Mouse (Mus musculus) MEL (cell line): ENCODE measurements around the gene Olfr322. TPM values are rescaled to one million over a fixed set of nuclear protein-coding genes. Genes with fewer than 3 reads are reported as not detected.

Experiments used
- DNase-seq: peaks from one replicate; pipeline ENCODE4 v3.0.0; 2011; ENCODE audit warnings: low read depth, low spot score
- H3K27ac ChIP-seq: 2 replicates; pipeline ENCODE4 v1.5.1; 2012; ENCODE audit warnings: low read depth, mild to moderate bottlenecking, control low read depth, low read length, moderate library complexity; ENCODE audit not compliant: control insufficient read depth
- H3K27me3 ChIP-seq, 2 experiments: fragments of 150-350 bp in 1 of 2; sonication (generic) in 1 of 2; 2 replicates each; pipeline ENCODE4 v1.6.1; 2012; ENCODE audit warnings: low read length in 2 of 2, mild to moderate bottlenecking in 2 of 2, improper control_type of control experiment in 1 of 2, moderate library complexity in 1 of 2; ENCODE audit not compliant: insufficient read depth in 2 of 2, control insufficient read depth in 1 of 2
- H3K36me3 ChIP-seq, 2 experiments: 2 replicates each; pipeline ENCODE4 v1.6.1; 2012 to 2014; ENCODE audit warnings: low read length in 2 of 2, improper control_type of control experiment in 1 of 2, inconsistent platforms in 1 of 2, mild to moderate bottlenecking in 1 of 2; ENCODE audit not compliant: insufficient read depth in 2 of 2, control insufficient read depth in 1 of 2
- H3K4me1 ChIP-seq, 2 experiments: fragments of 150-350 bp in 1 of 2; sonication (generic) in 1 of 2; 2 replicates each; pipeline ENCODE4 v1.6.1; 2012; ENCODE audit warnings: low read length in 2 of 2, improper control_type of control experiment in 1 of 2, mild to moderate bottlenecking in 1 of 2; ENCODE audit not compliant: insufficient read depth in 2 of 2, control insufficient read depth in 1 of 2
- H3K4me3 ChIP-seq, 2 experiments: fragments of 150-350 bp in 1 of 2; sonication (generic) in 1 of 2; 2 replicates each; pipeline ENCODE4 v1.5.1; 2012; ENCODE audit warnings: low read depth in 2 of 2, low read length in 2 of 2, mild to moderate bottlenecking in 2 of 2, moderate library complexity in 2 of 2, control low read depth in 1 of 2, improper control_type of control experiment in 1 of 2; ENCODE audit not compliant: control insufficient read depth in 1 of 2, insufficient read depth in 1 of 2
- H3K79me2 ChIP-seq: 2 replicates; pipeline ENCODE4 v1.6.1; 2012; ENCODE audit warnings: mild to moderate bottlenecking, low read length, moderate library complexity; ENCODE audit not compliant: control insufficient read depth, poor library complexity, insufficient read depth
- H3K9ac ChIP-seq: 2 replicates; pipeline ENCODE4 v1.6.1; 2012; ENCODE audit warnings: low read depth, mild to moderate bottlenecking, control low read depth, low read length, moderate library complexity; ENCODE audit not compliant: control insufficient read depth, poor library complexity, severe bottlenecking
- H3K9me3 ChIP-seq: fragments of 150-350 bp; sonication (generic); replicated peaks from 2 replicates; pipeline ENCODE4 v1.6.1; 2012; ENCODE audit warnings: mild to moderate bottlenecking, low read length, improper control_type of control experiment, moderate library complexity; ENCODE audit not compliant: insufficient read depth
- CHD2 ChIP-seq: IDR thresholded peaks from 2 replicates; pipeline ENCODE4 v1.6.1; 2011; ENCODE audit warnings: low read length, improper control_type of control experiment
- CTCF ChIP-seq, 3 experiments: IDR thresholded peaks in 2 of 3; conservative IDR thresholded peaks in 1 of 3; 2 replicates each; pipeline ENCODE4 v1.5.1; 2011 to 2012; ENCODE audit warnings: low read length in 3 of 3, low read depth in 2 of 3, mild to moderate bottlenecking in 2 of 3, improper control_type of control experiment in 1 of 3, inconsistent platforms in 1 of 3, mixed read lengths in 1 of 3, moderate library complexity in 1 of 3; ENCODE audit not compliant: control insufficient read depth in 1 of 3, insufficient read depth in 1 of 3, poor library complexity in 1 of 3, severe bottlenecking in 1 of 3
- EP300 ChIP-seq, 2 experiments: IDR thresholded peaks; 2 replicates each; pipeline ENCODE4 v1.6.1; 2011; ENCODE audit warnings: improper control_type of control experiment in 2 of 2, low read length in 2 of 2, low read depth in 1 of 2, mild to moderate bottlenecking in 1 of 2
- ETS1 ChIP-seq: IDR thresholded peaks from 2 replicates; pipeline ENCODE4 v1.6.1; 2012; ENCODE audit warnings: low read depth, mild to moderate bottlenecking, inconsistent platforms, low read length, improper control_type of control experiment, moderate library complexity
- GABPA ChIP-seq: IDR thresholded peaks from 2 replicates; pipeline ENCODE4 v1.6.1; 2012; ENCODE audit warnings: low read depth, mild to moderate bottlenecking, inconsistent platforms, low read length, improper control_type of control experiment, moderate library complexity
- GATA1 ChIP-seq: IDR thresholded peaks from 2 replicates; pipeline ENCODE4 v1.6.1; 2011; ENCODE audit warnings: low read depth, low read length, improper control_type of control experiment
- HCFC1 ChIP-seq: IDR thresholded peaks from 2 replicates; pipeline ENCODE4 v1.6.1; 2012; ENCODE audit warnings: low read depth, mild to moderate bottlenecking, inconsistent platforms, low read length, improper control_type of control experiment, moderate library complexity
- KAT2A ChIP-seq: conservative IDR thresholded peaks from 2 replicates; pipeline ENCODE4 v1.6.1; 2012; ENCODE audit warnings: low read depth, low read length, improper control_type of control experiment, inconsistent platforms
- MAFK ChIP-seq: IDR thresholded peaks from 2 replicates; pipeline ENCODE4 v1.6.1; 2011; ENCODE audit warnings: low read depth, mild to moderate bottlenecking, low read length, improper control_type of control experiment, borderline replicate concordance
- MAX ChIP-seq: IDR thresholded peaks from 2 replicates; pipeline ENCODE4 v1.6.1; 2011; ENCODE audit warnings: low read length, improper control_type of control experiment
- MAZ ChIP-seq: IDR thresholded peaks from 2 replicates; pipeline ENCODE4 v1.6.1; 2012; ENCODE audit warnings: low read depth, mild to moderate bottlenecking, inconsistent platforms, low read length, improper control_type of control experiment
- MYB ChIP-seq: IDR thresholded peaks from 2 replicates; pipeline ENCODE4 v1.6.1; 2011; ENCODE audit warnings: mild to moderate bottlenecking, low read depth, low read length, improper control_type of control experiment
- MYC ChIP-seq: IDR thresholded peaks from 2 replicates; pipeline ENCODE4 v1.6.1; 2011; ENCODE audit warnings: low read depth, mild to moderate bottlenecking, low read length, improper control_type of control experiment, moderate library complexity
- NELFE ChIP-seq: IDR thresholded peaks from 2 replicates; pipeline ENCODE4 v1.6.1; 2011; ENCODE audit warnings: low read depth, low read length, improper control_type of control experiment
- NRF1 ChIP-seq: IDR thresholded peaks from 2 replicates; pipeline ENCODE4 v1.6.1; 2014; ENCODE audit warnings: low read depth, mild to moderate bottlenecking, inconsistent platforms, low read length, improper control_type of control experiment, moderate library complexity; ENCODE audit not compliant: poor library complexity, insufficient read depth, severe bottlenecking
- POLR2AphosphoS2 ChIP-seq: IDR thresholded peaks from 2 replicates; pipeline ENCODE4 v1.6.1; 2011; ENCODE audit warnings: low read length, improper control_type of control experiment
- RAD21 ChIP-seq: IDR thresholded peaks from 2 replicates; pipeline ENCODE4 v1.6.1; 2011; ENCODE audit warnings: mild to moderate bottlenecking, low read depth, low read length, improper control_type of control experiment
- RCOR1 ChIP-seq: IDR thresholded peaks from 2 replicates; pipeline ENCODE4 v1.6.1; 2012; ENCODE audit warnings: low read depth, mild to moderate bottlenecking, inconsistent platforms, low read length, improper control_type of control experiment
- SMC3 ChIP-seq: IDR thresholded peaks from 2 replicates; pipeline ENCODE4 v1.6.1; 2011; ENCODE audit warnings: low read depth, low read length, improper control_type of control experiment
- TAL1 ChIP-seq: IDR thresholded peaks from 2 replicates; pipeline ENCODE4 v1.6.1; 2012; ENCODE audit warnings: mild to moderate bottlenecking, inconsistent platforms, low read length, moderate library complexity, mixed read lengths
- TBP ChIP-seq: IDR thresholded peaks from 2 replicates; pipeline ENCODE4 v1.8.0; 2011; ENCODE audit warnings: low read depth, low read length, improper control_type of control experiment
- UBTF ChIP-seq: IDR thresholded peaks from 2 replicates; pipeline ENCODE4 v1.6.1; 2012; ENCODE audit warnings: low read depth, mild to moderate bottlenecking, inconsistent platforms, low read length, improper control_type of control experiment, moderate library complexity, borderline replicate concordance; ENCODE audit not compliant: insufficient read depth
- ZC3H11A ChIP-seq: IDR thresholded peaks from 2 replicates; pipeline ENCODE4 v1.6.1; 2012; ENCODE audit warnings: low read depth, mild to moderate bottlenecking, inconsistent platforms, low read length, improper control_type of control experiment
- ZKSCAN1 ChIP-seq: IDR thresholded peaks from 2 replicates; pipeline ENCODE4 v1.6.1; 2012; ENCODE audit warnings: low read depth, mild to moderate bottlenecking, inconsistent platforms, low read length, improper control_type of control experiment, moderate library complexity
- ZMIZ1 ChIP-seq: IDR thresholded peaks from 2 replicates; pipeline ENCODE4 v1.6.1; 2012; ENCODE audit warnings: low read depth, mild to moderate bottlenecking, inconsistent platforms, low read length, improper control_type of control experiment, moderate library complexity
- ZNF384 ChIP-seq: IDR thresholded peaks from 2 replicates; pipeline ENCODE4 v1.6.1; 2012; ENCODE audit warnings: low read depth, mild to moderate bottlenecking, inconsistent platforms, low read length, improper control_type of control experiment
- polyA plus RNA-seq, 2 experiments: library from polyadenylated mRNA; stranded (reverse) in 1 of 2; unstranded in 1 of 2; fragments of >175 nt in 1 of 2; fragments of >200 nt in 1 of 2; gene quantifications; 2 replicates each; pipeline versions ENCODE4 v1.2.1 to v1.2.4; 2012; ENCODE audit warnings: low replicate concordance in 2 of 2, low read depth in 1 of 2; ENCODE audit not compliant: insufficient read length in 2 of 2, insufficient read depth in 1 of 2, missing spikeins in 1 of 2
- total RNA-seq: library from RNA; depleted of rRNA; stranded (reverse); fragments of 300-350 nt; gene quantifications from 2 replicates; pipeline ENCODE4 v1.2.3, GENCODE M21; 2012

Gene Olfr322
- total and polyA plus RNA-seq, 3 experiments, result not detected

GRCm38 (mm10) chr11:58655151-58655550 is 3.4 kb upstream of the Olfr322 start:
- Histone ChIP-seq H3K27me3 (peaks cover 0 to 1% of the 10 kb centered on the region in 2 experiments; a peak in 2 of 4 replicates), H3K9ac (no peak overlapping the region), H3K27ac (no peak overlapping the region), H3K4me3 (no peak overlapping the region), H3K9me3 (no peaks in the 10 kb centered on the region), H3K79me2 (no peaks in the 10 kb centered on the region), H3K36me3 (no peaks in the 10 kb centered on the region), H3K4me1 (no peaks in the 10 kb centered on the region)
- TF ChIP-seq UBTF (no peak), TAL1 (no peak), NELFE (no peak), GATA1 (no peak), GABPA (no peak), CHD2 (no peak), NRF1 (no peak)
- DNase-seq, result no peak

- Histone ChIP-seq H3K4me1 (no peaks in the 10 kb centered on the region), H3K79me2 (no peaks in the 10 kb centered on the region), H3K9me3 (no peaks in the 10 kb centered on the region), H3K36me3 (no peaks in the 10 kb centered on the region), H3K9ac (no peak overlapping the region), H3K27me3 (peaks cover 1 to 7% of the 10 kb centered on the region in 2 experiments; a peak in 3 of 4 replicates), H3K27ac (no peak overlapping the region), H3K4me3 (no peak overlapping the region)
- peak; percentile 39 for DNase-seq
- TF ChIP-seq ZC3H11A (peak; percentile 36; the same call in 1 of the 2 replicates), MAX (0 out of 2 replicates have a peak, but pooled peaks have one; percentile 28), CTCF (IDR thresholded peaks at IDR 0.05 in 2 of 3, conservative IDR thresholded peaks at IDR 0.05 in 1 of 3; ENCODE audit: control insufficient read depth in 1 of 3, insufficient read depth in 1 of 3, low read depth in 2 of 3, low read length in 3 of 3, poor library complexity in 1 of 3, severe bottlenecking in 1 of 3) (peak; percentile 8 to 60 (median 27); a peak in 4 of 6 replicates), ZMIZ1 (no peak), MYC (0 out of 2 replicates have a peak, but pooled peaks have one; percentile 55), RAD21 (peak; percentile 37), SMC3 (peak; percentile 62), RCOR1 (no peak), ZNF384 (peak; percentile 49)
Observed at GRCm38 (mm10) chr11:58669252-58669651, 10.7 kb downstream of the Olfr322 start.

GRCm38 (mm10) chr11:58671825-58672224 is 13.2 kb downstream of the Olfr322 start:
- Histone ChIP-seq H3K27ac (no peak overlapping the region), H3K4me3 (no peak overlapping the region), H3K9me3 (no peaks in the 10 kb centered on the region), H3K27me3 (peaks cover 1 to 7% of the 10 kb centered on the region in 2 experiments; a peak in 3 of 4 replicates), H3K36me3 (no peaks in the 10 kb centered on the region), H3K9ac (no peak overlapping the region), H3K4me1 (no peaks in the 10 kb centered on the region), H3K79me2 (no peaks in the 10 kb centered on the region)
- peak; percentile 37 for DNase-seq
- TF ChIP-seq CHD2 (no peak), CTCF (IDR thresholded peaks at IDR 0.05 in 2 of 3, conservative IDR thresholded peaks at IDR 0.05 in 1 of 3; ENCODE audit: control insufficient read depth in 1 of 3, insufficient read depth in 1 of 3, low read depth in 2 of 3, low read length in 3 of 3, poor library complexity in 1 of 3, severe bottlenecking in 1 of 3) (peak; percentile 38 to 59 (median 50)), RAD21 (peak; percentile 57), ZC3H11A (peak; percentile 30; the same call in 1 of the 2 replicates), POLR2AphosphoS2 (no peak), ZMIZ1 (no peak), MYB (no peak), ZKSCAN1 (no peak), MAZ (no peak), HCFC1 (no peak), SMC3 (peak; percentile 59), MAFK (no peak), KAT2A (no peak), EP300 (IDR thresholded peaks at IDR 0.05; ENCODE audit: low read depth in 1 of 2, low read length in 2 of 2) (no peak), TBP (no peak), UBTF (no peak), RCOR1 (no peak), ETS1 (no peak)
